Mouse (Mus musculus): Measurements from ENCODE around the gene Gm12248.

Gm12248 gene

GRCm38 (mm10) chr11:58033635-58034034 lies 59.3 kb downstream of the Gm12248 start:
- no peak for DNase-seq (ENCODE audit: low read depth, low spot score)

DNA sequence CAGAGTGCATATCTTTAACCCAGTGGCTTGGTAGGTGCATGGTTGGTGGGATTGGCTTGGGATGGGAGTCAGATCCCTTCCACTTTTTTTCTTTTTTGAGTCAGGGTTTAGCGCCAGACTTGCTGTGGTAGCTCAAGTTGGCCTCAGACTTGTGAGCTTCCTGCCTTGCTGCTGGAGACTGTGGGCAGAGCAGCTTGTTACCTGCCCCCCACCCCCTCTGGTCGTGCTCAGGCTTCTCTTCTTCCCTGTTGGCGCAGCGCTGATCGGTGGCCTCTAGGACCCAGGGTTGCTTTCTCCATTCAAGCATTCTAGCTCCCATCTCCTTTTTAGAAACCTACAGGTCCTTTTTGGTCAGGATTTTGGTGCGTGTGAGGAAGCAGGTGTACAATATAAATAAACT lies 61.8 kb downstream of the Gm12248 start:
- no peak for DNase-seq (ENCODE audit: low read depth, low spot score)

DNA sequence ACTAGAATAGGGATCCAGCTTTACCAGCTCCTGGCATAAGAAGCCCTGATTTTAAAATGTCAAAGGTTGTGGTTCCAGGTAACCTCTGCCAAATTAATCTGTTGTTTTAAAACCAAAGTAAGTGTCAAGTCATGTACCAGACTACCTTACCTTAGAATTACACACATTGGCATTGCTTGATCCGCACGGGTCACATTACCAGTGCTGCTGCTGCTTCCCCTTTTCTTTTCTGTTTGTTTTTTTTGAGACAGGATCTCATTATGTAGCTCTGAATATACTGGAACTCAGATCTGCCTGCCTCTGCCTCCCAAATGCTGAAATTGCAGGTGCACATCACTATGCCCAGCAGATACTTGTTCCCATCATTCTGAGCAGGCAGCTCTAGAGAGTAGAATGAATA lies 63.1 kb downstream of the Gm12248 start:
- no peak for DNase-seq (ENCODE audit: low read depth, low spot score)

GRCm38 (mm10) chr11:58028981-58029380 lies 64.0 kb downstream of the Gm12248 start:
- peak; percentile 83 for DNase-seq (ENCODE audit: low read depth, low spot score)

GRCm38 (mm10) chr11:58026860-58027259 lies 66.1 kb downstream of the Gm12248 start:
- DNase-seq (ENCODE audit: low read depth, low spot score): no peak

GRCm38 (mm10) chr11:58026337-58026736 lies 66.6 kb downstream of the Gm12248 start:
- no peak for DNase-seq (ENCODE audit: low read depth, low spot score)

DNA sequence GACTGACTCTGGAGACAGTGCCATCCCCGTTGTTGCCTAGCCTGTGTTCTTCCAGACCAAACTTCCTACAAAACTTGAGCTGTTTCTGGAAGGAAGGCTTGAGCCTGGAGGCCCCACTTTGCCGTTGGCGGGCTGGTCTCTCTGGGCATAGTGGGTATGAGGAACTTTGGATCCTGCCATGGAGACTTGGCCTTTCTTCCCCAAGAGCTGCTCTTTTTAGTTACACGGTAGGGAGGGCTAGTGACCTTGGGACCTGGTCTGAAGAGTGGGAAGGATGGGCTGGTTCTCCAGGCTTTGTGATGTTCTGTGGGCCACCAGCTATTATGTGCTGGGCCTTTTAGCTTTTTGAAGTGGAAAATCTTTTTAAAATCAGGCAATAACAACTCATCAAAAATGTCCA lies 67.1 kb downstream of the Gm12248 start:
- no peak for DNase-seq (ENCODE audit: low read depth, low spot score)

DNA sequence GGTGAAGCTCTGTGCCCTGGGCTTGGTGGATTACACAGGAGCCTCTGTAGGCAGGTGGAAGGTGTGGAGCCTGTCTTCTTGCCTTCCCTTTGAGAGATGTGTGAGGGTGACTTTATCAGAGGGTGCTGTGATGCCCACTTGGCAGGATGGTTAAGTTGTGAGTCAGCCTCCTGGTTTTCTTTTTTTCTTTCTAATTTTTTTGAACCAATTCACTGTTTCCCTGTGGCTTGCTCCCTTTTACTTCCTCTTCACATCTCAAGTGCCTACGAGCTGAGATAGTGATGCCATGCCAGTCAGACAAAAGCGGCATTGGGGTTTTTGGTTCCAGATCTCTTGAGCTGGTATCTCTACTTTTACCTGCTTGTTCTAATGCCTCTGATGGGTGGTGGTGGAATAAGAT lies 68.3 kb downstream of the Gm12248 start:
- no peak for DNase-seq (ENCODE audit: low read depth, low spot score)

DNA sequence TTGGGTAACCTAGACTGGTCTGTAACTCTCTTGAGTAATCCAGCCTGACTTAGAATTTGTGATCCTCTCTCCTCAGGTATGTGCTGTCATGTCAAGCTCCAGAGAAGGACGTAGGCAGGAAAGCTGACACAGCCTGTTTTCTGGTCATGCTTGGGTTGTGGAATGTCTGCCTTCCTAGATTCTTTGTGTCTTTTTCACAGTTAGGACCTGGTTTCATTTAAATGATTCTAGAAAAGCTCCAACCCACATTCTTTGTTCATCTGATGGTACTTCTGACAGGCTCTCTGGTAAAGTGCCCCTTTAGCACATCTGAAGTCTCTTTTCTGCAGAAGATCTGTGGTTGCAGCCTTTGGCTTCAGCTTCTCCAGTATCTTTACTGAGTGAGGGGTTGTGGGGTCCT lies 68.7 kb downstream of the Gm12248 start:
- no peak for DNase-seq (ENCODE audit: low read depth, low spot score)

DNA sequence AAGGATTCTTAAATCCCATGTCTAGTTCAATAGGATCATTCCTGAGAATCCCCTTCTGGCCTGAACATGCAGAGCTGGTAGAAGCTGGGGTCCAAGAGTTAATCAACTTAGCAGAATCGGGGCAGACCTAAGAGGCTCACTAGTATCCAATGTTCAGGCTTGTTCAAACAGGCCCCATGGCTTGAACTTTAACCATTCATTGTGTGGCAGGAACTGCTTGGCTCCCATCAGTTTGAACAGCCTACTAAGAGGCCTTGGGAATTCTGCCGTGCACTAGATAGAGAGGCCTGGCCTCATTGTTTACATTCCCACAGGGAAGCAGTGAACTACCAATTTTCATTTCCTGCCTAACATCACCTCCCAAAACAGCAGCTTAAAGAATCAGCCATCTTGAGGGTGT lies 71.3 kb downstream of the Gm12248 start:
- peak; percentile 49 for DNase-seq (ENCODE audit: low read depth, low spot score)

- DNase-seq (ENCODE audit: low read depth, low spot score): no peak
These were observed 71.8 kb downstream of the Gm12248 start for GRCm38 (mm10) chr11:58021095-58021494.

- DNase-seq (ENCODE audit: low read depth, low spot score): peak; percentile 72
These were observed 74.2 kb downstream of the Gm12248 start for GRCm38 (mm10) chr11:58018701-58019100.

GRCm38 (mm10) chr11:58018287-58018686 lies 74.6 kb downstream of the Gm12248 start:
- DNase-seq (ENCODE audit: low read depth, low spot score): peak; percentile 34

DNA sequence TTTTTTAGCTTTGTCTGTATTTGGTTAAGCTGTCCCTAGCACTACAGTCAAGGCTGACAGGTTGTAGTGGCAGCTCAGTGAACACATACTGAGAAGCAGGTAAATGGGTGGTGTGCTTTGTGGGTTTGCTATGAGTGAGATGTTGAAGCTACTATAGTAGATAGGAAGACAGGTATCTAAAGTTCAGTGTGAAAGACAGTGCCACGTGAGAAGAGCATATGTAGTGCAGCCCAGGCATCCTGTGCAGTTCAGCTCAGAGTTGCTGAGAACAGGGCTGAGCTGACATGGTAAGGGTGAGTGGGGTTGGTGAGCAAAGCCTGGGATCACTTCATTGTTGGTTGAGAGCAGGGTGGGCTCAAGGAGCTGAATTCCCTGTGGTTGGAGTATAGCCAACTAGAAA lies 75.5 kb downstream of the Gm12248 start:
- no peak for DNase-seq (ENCODE audit: low read depth, low spot score)

DNA sequence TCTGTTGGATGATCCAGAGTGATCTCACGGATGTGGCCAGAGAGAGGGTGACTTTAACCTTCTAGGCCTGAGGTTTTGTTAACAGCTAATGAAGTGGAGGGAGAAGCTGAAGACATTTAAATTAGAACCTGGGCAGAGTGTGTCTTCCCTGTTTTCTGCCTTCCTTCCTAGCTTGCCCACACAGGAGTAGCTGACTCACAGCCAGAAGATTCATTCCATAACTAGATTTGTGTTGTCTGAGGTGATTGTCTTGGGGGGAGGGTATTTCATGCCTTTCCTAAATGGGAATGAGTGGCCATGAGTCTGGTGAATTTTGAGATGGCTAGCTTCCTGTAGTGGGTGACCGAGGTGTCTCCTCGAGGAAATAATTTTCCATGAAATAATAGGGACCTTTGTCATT lies 76.6 kb downstream of the Gm12248 start:
- DNase-seq (ENCODE audit: low read depth, low spot score): no peak

DNA sequence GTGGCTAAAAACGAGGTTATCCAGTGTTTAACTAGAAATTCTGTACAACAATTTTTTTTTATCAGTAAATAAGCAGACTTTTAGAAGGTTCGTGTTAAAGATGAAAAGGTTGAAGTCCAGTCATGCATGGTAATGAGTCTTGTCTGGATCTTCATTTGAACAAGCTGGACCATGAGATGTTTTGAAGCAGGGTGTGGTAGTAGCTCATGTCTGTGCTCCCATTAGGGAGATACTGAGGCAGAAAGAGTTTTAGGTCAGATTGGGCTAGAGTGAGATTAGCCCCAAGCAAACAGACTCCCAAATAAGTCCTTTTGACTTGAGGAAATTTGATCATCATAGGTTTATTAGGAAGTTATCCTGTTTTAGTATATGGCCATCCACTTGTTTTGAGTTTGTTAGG lies 77.6 kb downstream of the Gm12248 start:
- no peak for DNase-seq (ENCODE audit: low read depth, low spot score)

DNA sequence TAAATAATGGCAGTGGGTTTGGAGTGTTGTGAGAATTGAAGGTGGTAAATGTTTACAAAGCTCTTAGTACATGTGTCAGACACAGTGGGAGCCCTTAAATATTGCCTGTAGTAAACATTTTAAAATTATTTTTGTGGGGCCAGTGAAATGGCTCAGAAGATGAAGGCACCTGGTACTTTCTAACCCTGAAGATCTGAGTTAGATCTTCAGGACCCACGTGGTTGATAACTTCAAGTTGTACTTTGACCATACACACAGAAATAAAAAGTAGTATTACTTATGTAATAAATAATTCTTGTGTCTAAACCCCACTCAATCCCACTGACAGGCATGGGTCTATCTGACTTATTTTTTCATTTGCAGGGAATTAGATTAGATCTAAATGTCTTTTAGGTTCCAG lies 78.3 kb downstream of the Gm12248 start:
- DNase-seq (ENCODE audit: low read depth, low spot score): no peak

Data from R1 (cell line).